Mouse (Mus musculus): ENCODE data around the gene Rad54l.

DNA sequence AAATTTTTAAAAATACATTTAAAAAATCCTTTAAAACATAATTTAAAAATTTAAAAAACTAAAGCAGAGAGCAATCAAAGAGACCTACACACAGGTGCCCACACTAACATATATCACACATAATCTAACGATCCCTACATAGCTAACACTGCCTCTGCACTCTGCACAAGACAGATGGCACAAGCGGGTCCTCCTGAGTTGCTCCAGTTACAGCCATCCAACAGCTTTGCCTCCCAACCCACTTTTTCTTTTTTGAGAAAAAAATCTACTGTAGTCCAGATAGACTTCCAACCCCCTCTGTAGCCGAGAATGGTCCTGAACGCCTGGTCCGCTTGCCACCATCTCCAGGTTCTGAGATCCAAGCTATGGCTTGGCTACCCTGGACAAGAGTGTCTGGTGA lies 18.2 kb downstream of the Rad54l start:
- TF ChIP-seq CTCF (IDR thresholded peaks at IDR 0.05; ENCODE audit: low read depth, low read length) (no peak), GATA1 (IDR thresholded peaks at IDR 0.05; ENCODE audit: borderline replicate concordance, low read length) (no peak), TAL1 (conservative IDR thresholded peaks at IDR 0.05; ENCODE audit: low read depth, low read length) (no peak)

All from G1E (cell line).